Mouse (Mus musculus) MEL-GATA-1-ER (cell line): ENCODE measurements around the gene Atp7b.

ENCODE experiments used
- DNase-seq: peaks from one replicate; pipeline ENCODE4 v3.0.0-alpha.2; 2012; ENCODE audit warnings: low read depth; ENCODE audit errors: extremely low read depth

The Atp7b gene

DNA sequence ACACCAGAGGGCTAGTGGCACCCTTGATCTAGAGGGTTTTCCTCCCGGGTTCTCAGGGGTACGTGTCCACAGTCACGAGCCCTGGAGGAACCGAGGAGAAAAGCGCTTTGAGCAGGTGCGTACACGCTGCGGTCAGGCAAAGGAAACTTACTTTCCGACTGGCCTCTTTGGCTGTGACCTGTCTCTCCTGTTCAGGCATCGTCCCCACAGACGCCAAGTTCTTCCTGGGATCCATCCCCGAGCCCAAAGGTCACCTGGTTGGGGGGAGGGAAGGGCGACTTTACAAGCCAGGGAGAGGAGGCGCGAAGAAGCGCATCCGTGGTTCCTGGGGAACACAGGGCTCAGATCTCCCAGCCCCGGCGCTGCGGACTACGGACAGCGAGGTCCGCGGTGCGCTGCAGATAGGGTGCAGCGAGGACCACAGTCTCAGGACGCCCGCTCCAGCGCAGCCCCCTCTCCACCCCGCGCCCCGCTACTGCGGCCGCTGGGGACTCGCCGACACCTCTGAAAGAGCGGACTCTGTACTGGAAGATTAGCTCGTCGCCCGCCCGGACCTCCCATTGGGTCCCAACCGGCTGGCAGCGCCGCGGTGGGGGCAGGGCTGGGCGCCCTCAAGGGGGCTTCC lies at the start of gene Atp7b:
Gene Atp7b (minus strand): TSS at position 485 of the 625 bp plus-strand sequence.
- peak; percentile 26 for DNase-seq

DNA sequence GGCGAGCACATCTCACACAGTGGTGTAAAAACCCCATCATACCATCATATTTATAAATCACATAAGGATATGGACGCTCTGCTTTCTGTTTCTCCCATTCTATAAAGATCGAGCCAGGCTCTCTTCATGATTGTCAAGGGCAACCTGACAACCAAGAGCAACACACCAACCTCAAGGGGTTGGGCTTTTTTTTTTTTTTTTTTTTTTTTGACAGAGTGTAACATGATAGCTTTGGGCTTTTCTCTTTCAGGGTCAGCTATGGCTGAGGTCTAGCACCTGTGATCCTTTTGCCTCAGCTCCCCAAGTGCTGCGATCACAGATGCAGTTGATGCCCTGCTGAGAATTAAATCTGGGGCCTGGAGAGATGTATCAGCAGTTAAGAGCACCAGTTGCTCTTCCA lies 46.9 kb upstream of the Atp7b start:
- DNase-seq: no peak

DNA sequence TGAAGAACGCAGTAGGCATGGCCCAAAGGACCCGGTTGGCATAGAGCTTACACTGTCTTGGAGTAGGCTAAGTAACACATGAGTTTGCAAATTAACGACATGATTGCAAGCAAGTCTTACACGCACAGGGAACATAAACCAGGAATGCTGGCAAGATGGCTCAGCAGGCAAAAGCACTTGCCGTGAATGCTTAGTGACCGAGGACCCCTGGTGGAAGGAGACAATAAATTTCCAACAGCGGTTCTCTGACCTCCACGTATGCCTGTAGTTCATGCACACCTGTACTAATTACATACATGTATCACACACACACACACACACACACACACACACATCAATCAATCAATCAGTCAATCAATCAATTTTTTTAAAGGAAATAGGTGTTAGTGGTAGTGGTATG lies 31.5 kb upstream of the Atp7b start:
- DNase-seq: peak; percentile 2

DNA sequence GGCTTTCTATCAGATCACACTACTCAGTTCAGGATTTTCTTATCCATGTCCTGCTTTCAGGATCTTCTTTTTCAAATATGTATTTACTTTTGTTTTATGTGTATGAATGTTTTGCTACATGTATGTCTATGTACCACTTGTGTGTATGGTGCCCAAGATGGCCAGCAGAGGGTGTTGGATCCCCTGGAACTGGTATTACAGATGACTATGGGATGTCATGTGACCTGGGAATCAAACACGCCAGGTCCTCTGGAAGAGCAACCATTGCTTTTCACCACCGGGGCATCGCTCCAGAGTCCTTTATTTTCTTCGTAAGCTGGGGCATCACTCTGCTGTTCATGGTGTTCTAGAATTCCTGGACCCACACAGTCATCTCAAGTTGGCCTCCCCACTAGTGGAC lies 29.1 kb upstream of the Atp7b start:
- DNase-seq: no peak

DNA sequence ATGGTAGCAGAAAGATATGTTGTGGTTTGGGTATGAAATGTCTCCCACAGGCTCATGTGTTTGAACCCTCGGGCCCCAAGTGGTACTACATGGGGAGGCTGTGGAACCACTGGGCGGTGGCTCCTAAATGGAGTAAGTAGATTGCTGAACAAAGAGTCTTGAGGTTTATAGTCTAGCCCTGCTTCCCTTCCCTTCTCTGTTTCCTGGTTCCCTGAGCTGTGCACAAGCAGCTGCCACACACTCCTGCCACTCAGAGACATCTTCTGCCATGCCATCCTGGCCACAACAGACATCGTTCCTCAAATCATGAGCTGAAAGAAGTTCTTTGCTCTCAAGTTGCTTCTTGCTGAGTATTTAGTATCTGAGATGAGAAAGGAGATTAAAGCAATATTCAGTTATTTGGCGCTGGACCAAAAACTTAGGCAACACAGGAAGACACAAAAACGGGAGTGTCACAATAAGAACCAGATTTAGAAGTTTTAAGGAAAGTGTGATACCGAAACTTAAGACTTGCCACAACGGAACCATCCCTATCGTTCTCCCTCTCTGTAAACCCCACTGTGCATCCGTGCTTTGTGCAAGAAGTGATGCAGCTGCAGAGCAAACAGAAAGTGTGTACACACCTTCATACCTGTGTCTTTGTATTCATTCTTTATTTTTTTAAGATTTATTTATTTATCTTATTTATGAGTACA lies 19.4 kb upstream of the Atp7b start:
- DNase-seq: no peak

DNA sequence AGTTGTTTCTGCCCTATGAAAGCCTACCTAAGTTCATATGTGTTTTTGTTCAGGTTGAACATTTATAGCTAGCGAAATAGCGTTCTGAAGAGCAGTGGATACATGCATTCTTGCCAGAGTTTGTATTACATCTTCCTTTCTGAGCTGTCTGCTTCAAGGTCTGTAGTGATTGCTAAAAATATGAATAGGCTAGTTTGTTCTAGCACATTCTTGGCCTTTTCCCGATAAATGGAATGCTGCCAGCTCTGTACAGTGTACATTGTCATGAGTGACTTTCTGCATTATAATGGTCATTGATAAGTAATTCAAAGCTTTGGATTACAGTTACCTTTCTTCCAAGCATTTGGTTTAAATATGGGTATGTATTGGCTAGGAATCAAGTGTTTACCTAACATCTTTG lies 1.0 kb upstream of the Atp7b start:
- no peak for DNase-seq

DNA sequence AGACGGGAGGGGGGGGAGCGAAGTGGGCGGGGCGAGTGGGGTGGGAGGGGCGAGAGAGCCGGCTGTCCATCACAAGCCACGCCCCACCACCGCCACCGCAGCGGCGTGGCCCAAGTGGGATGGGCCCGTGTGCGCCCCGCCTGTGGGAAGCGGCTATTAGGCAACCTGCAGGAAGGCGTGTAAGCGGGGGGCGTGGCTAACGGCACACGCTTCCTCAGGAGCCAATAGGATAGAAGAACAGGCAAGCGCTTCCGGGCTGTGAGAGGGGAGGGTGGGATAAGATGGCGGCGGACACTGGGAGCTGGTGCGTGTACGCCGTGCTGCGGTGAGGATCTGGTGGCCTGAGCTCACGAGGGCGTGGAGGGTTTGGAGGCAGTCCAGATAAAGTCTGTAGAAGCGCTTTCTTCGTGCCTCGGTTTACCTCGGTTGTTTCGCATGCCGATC lies 363 bp upstream of the Atp7b start, which contains the start of gene Alg11:
Gene Alg11 (plus strand): TSS at position 276 of the 444 bp plus-strand sequence.
- DNase-seq: peak; percentile 93

DNA sequence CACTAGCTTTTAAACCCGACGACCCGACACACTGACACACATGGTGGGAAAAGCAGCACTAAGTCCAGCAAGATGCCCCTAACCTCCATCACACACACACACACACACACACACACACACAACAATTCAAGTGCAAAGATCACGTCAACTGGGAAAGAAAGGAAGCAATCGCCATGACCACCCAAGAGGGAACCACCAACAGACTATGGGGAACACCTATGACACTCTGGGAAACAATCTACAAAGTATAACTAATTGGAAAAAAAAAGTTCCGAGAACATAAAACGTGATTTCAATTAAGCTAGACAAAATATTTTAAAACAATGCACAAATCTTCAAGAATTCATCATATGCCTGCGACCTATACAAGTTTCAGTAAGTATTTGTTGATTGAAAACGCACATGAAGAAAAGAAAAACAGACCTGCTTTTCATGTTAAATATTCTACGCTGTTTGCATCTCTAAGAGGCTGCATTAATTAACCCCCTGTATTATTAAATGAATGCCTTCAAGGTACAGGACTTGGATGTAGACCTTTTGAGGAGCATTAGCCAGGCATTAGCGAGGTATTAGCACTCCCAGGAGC lies 859 bp downstream of the Atp7b start:
- peak; percentile 34 for DNase-seq

DNA sequence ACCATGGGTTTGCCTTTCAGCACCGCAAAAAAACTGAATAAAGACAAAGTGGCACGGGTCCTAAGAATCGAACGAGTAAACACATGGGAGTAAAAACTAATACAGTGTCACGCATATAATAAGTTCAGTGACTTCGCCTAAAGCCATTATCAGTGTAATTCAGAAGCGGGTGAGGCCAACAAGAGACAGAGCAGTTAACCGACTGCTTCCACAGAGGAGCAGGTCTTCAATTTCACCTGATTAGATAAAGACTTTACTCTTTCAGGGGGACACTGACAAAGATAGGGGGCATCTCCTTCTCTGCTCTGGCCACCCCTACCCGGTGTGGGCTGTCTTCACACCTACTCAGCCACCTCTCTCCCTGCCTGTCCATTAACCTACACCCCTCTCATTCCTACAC lies 1.7 kb downstream of the Atp7b start:
- DNase-seq: peak; percentile 35

DNA sequence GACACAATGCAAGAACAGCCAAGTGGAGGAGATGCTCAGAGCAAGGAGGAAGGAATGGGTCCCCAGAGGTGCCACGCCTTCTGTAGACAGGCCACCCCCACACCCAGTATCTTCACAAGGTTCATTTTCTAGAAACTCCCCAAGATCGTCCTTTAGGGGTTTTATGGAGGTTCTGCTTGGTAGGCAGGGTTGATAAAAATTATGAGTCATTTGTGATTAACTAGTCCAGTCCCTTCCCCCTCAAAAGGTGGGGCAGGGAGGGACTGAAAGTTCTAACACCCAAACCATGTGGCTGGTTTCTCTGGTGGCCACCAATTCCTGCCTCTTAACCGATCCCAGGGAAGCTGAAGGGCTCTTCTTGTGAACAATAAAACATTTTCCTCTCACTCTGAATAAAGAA lies 3.3 kb downstream of the Atp7b start:
- peak; percentile 68 for DNase-seq

DNA sequence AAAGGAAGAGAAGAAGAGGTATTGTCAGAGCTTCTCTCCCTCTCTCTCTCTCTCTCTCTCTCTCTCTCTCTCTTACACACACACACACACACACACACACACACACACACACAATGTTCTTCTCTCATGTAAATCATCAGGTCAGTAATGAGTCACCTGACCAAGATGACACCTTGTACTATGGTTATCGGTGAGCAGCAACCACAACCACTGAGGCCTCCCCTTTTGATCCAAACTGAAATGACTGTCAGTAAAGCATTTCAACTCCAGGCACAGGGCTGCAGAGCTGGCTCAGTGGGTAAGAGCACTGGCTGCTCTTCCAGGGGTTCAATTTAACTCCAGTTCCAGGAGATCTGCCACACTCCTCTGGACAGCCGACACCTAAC lies 4.6 kb downstream of the Atp7b start:
- DNase-seq: no peak

DNA sequence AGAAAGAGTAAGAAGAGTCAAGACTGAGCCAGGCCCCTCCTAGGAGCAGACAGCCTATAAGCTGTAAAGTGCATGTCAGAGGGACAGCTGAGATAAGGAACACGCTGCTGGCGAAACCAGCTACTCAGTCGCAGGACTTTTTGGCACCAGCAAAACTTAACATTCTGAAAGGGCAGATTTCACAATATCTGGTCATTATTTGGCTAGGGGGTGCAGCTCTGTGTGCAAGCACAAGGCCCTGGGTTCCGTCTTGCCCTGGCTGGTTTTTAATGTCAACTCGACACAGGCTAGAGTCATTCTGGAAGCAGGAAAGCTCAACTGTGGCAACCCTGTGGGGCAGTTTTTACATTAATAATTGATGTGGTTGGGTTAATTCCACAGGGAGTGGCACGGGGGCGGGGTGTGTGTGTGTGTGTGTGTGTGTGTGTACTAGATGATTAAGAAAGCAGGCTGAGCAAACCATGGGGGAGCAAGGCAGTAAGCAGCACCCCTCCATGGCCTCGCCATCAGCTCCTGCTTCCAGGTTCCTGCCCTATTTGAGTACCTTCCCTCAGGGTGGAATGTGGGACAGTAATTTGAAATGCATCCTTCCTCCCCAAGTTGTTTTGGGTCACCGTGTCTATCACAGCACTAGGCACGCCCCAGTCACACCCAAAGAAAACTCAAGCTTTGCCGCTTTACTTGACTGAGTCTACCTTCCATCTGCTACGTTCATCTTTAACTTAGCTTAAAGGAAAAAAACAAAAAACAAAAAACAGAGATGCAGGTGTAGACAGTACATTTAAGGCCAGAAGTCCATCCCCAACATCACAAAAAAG lies 5.2 kb downstream of the Atp7b start:
- peak; percentile 64 for DNase-seq

DNA sequence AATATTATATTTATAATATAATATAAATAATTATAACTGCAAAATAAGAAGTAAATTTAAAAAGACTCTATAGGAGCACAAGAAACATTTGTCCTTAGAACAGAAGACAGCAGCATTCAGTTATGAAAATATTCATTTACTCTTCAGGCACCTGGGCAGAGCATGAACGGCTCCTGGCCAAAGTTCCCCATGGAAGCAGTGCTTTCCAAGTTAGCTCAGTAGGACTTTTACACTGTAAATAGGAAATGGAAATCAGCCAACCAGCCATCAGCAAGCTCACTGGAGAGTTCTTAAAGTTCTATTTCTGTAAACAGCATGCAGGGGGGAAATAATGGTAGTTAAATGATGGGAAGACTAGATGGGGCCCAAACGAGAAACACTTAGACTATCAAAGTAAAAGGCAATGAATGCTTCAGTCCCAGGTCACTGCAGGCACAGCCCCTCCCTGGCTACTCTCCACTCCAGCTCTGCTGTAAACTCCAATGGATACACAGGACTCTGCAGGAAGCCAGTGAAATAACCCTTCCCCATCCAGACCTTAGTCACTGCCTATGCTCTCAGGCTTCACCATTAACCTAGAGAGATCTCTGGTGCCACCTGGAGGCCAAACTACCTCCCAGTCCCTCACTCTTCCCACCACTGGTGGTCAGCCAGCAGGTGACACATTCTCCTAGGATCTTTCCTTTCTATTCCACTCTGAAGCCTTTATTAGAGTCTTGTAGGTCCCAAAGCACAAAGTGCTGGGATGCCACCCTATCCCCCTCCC lies 12.2 kb downstream of the Atp7b start:
- no peak for DNase-seq

DNA sequence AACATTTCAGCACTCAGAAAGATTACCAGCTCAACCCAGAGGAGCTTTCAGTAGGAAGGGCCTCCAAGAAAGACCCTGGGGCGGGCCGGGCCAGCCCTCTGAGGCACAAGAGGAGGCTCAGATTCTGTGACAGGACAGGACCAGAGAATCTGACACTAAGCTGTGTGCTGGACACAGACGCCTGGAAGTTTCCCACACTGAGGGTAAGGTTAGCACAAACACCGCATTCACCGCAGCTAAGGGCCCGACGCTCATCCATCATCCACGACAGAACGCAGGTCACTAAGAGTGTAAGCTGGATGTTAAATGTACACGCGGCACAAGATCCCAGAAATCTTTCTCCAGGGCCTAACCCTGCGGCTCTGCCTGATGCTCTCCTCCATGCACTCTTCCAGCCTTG lies 16.4 kb downstream of the Atp7b start:
- no peak for DNase-seq

DNA sequence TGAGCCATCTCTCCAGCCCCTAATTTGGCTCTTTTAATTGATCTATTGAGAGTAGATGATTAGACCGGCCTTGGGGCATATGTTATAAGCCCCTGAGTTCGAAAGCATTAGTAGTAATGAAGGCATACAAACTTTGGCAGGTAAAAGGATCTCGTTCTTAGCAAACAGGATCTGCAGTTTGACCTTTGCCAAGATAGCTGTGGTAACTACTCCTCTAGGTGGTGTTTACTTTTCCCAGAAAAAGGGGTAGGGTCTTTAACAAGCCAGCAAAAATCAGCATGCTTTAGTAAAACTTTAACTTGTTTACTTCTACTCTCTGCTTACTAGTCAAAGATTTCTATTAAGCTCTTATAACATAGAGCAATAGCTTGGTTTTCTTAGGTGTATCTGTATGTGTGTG lies 17.6 kb downstream of the Atp7b start:
- DNase-seq: no peak

DNA sequence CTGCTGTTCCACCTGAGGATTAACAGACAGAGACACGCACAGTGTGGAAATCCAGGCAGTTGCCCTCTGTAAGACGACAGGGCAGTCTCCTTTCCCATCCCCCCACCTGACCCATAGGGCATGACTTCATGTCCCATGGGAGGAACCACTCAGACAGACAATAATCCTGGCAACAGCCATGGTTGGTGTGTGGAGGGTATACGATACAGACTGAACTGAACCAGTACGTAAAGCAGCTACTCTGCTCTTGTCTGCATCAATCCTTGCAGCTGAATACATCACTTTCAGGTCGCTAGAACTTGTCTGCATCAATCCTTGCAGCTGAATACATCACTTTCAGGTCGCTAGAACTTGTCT lies 20.0 kb downstream of the Atp7b start:
- no peak for DNase-seq

DNA sequence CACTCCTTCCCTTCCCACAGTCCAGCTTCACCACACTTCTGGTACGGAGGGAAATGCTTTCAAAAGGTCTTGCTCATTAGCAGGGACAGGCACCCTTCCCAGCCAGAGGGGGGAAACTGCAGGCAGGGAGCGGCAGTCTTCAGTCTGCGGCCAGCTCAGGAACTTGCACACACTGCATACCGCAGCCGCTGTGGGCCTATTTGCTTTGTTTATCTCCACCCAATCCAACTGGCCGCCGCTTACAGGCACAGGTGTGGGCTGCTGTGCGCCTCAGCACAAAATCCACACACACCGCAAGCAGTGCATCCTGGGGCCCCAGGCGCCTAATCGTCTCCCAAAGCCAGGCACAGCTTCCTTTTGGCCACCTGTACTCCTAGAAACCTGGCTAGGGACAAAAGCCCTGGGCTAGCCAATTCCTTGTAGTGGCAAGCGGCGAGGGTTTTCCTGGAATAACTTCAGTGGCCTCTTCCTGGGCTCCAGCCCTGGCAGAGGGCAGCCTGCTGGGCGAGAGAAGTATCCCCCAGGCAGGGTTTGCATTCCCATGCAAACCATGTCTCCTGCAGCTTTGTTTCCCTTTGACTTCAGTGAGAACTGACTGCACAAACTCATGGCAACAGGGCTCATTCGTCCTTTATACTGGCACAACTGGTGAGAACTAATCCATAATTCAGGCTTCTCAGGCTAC lies 20.5 kb downstream of the Atp7b start:
- no peak for DNase-seq

DNA sequence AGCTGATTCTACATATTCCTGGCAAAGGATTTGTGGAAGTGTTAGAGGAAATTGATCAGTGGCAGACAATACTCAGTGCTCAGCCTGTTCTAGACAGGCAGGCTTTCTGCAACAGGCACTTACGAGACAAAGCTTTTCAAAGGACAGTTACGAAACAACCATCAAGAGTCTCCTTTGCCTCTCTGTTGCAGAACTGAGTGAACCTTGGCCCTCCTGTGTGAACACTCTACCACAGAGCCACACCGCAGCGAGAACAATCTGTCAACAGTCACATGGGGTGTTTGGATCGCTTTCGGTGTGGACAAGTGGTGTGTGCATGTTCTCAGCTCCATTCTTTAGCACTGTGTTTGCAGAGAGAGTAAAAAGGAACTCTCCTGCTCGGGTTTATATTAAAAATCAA lies 23.1 kb downstream of the Atp7b start:
- DNase-seq: no peak

DNA sequence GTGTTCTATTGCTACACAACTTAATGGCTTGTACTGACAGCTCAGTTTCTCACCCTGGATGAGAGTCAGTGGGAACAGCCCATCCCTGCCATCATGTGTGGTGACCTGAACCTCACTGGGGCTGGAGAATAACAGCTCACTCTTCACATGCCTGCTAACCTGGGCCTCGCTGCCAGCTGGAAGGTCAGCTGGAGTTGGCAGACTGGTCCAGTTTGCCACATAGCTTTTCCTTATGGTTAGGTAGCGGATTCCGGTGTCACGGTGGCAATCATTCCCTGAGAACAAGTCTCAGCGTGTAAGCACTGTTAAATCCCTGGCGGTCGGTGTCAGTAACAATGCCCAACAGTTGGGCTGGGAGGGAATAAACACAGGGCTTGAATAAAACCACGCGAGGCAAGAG lies 24.0 kb downstream of the Atp7b start:
- no peak for DNase-seq

DNA sequence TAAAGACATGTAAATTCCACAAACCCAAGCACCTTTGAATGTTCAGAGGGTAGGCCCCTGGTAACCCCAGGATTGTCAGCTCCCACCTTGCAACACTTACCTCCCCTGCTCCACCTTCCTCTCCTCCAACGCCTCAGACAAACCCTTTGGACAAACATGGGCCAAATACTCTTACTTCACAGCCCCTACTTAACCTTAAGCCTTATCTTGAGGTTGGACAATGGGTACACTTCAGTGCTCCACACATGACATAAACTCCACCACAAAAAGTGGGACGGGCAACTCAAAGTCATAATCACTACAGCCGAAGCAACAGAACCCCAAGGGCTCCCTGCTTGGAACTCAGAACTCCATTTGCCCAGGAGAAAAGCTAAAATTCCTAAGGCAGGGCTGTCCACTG lies 29.1 kb downstream of the Atp7b start:
- DNase-seq: no peak

DNA sequence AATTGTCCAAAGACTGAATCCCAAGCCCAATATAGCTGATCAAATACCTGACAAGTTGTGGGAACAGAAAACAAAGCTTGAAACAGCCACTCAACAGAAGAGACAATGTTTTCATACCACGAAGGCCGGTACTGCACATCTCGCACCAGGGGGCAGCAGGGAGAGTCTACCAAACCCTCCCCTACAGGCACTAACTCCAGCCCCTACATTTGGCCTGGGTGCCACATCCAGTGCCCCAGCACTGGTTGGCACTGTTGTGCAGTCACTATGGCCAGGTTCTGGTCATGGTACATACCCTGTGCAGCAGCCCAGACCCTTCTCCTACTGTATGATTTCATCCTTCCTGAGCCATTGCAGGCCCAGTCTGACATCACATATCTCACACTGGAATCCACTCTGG lies 31.1 kb downstream of the Atp7b start:
- DNase-seq: no peak
